Mouse (Mus musculus): ENCODE data around the gene Gm21256.
"Not testable (repeated sequence)": the region's sequence is repeated elsewhere in the genome, so short reads cannot be mapped to it uniquely, and the experiment has no call there.

Gm21256 gene

DNA sequence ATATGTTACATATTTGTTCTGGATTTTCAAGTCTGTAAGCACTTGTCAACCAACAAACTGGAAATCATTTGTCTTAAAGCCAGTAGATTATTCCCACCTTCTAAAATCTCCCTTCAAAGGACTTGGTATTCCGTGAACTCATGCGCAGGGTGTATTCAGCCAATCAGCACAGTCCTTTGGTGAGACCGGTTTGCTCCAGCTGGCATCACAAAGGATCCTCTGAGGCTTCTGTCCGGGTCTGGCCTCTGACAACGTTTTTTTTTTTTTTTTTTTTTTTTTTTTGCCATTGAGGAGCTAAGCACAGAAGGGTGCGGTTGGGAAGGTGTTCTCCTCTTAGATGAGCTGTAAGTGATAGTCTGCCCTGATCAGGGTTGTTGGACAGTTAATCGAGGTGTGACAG lies at the start of gene Gm21256:
Gene Gm21256, plus strand, starts transcription at position 301 of the 400 bp plus-strand sequence.
- not testable (repeated sequence) for DNase-seq (ENCODE audit: low spot score)

Measured in testis, postnatal 10 days (tissue).